Mouse (Mus musculus): Measurements from ENCODE around the gene She.

She gene

GRCm38 (mm10) chr3:89887582-89888230 is 56.5 kb downstream of the She start:
- DNase-seq: no peak

GRCm38 (mm10) chr3:89889841-89890430 is 58.8 kb downstream of the She start:
- no peak for DNase-seq

GRCm38 (mm10) chr3:89891696-89892095 is 60.5 kb downstream of the She start:
- DNase-seq: no peak

- DNase-seq: no peak
Observed at GRCm38 (mm10) chr3:89892517-89893106, 61.4 kb downstream of the She start.

GRCm38 (mm10) chr3:89896571-89896970 is 65.4 kb downstream of the She start:
- DNase-seq: no peak

GRCm38 (mm10) chr3:89897204-89897796 is 66.1 kb downstream of the She start:
- no peak for DNase-seq

GRCm38 (mm10) chr3:89898011-89898410 is 66.8 kb downstream of the She start:
- no peak for DNase-seq

- peak; percentile 29 to 65 for DNase-seq
Observed at GRCm38 (mm10) chr3:89898870-89899510, 67.8 kb downstream of the She start.

GRCm38 (mm10) chr3:89899511-89899908 is 68.3 kb downstream of the She start:
- no peak for DNase-seq

GRCm38 (mm10) chr3:89907846-89908245 is 76.7 kb downstream of the She start:
- DNase-seq: no peak

Data from kidney, postnatal 25 days (tissue).